Mouse (Mus musculus) testis, adult 2 months (tissue): ENCODE measurements around the gene Lrrc57.

Experiments
- CTCF ChIP-seq: fragments of 200-500 bp; IDR thresholded peaks from 2 replicates; pipeline ENCODE4 v1.5.1; 2012; ENCODE audit warnings: low read depth, mild to moderate bottlenecking, inconsistent platforms, low read length, moderate library complexity; ENCODE audit not compliant: control insufficient read depth, insufficient read depth, insufficient replicate concordance
- POLR2A ChIP-seq: fragments of 200-500 bp; IDR thresholded peaks from 2 replicates; pipeline ENCODE4 v1.6.1; 2012; ENCODE audit warnings: low read depth, mild to moderate bottlenecking, inconsistent platforms, low read length, moderate library complexity; ENCODE audit not compliant: control insufficient read depth

- TF ChIP-seq CTCF = 0 out of 2 replicates have a peak, but pooled peaks have one; percentile 10
- TF ChIP-seq POLR2A = no peak
Observed at GRCm38 (mm10) chr2:120619538-120619937, 10.2 kb upstream of the Lrrc57 start.
